Mouse (Mus musculus) embryonic facial prominence, embryonic 12.5 days (tissue): ENCODE measurements around the gene Agap3. TPM values are rescaled to one million over a fixed set of nuclear protein-coding genes. Genes with fewer than 3 reads are reported as not detected.

Experiments used
- ATAC-seq: fragments of 200-750 bp; cut with Nextera tagmentation; 2 replicates; pipeline ENCODE4 v1.8.0; 2017; ENCODE audit not compliant: insufficient number of reproducible peaks, insufficient read depth, low FRiP score, low TSS enrichment
- H3K27ac ChIP-seq: fragments of 300-500 bp; sonication (generic); 2 replicates; pipeline ENCODE4 v1.5.1; 2016; ENCODE audit warnings: mild to moderate bottlenecking
- H3K27me3 ChIP-seq: fragments of 300-500 bp; sonication (generic); 2 replicates; pipeline ENCODE4 v1.6.1; 2016; ENCODE audit warnings: mild to moderate bottlenecking, moderate library complexity
- H3K36me3 ChIP-seq: fragments of 300-500 bp; sonication (generic); 2 replicates; pipeline ENCODE4 v1.6.1; 2016; ENCODE audit warnings: mild to moderate bottlenecking
- H3K4me1 ChIP-seq: fragments of 300-500 bp; sonication (generic); 2 replicates; pipeline ENCODE4 v1.6.1; 2016
- H3K4me2 ChIP-seq: fragments of 300-500 bp; sonication (generic); replicated peaks from 2 replicates; pipeline ENCODE4 v1.6.1; 2016; ENCODE audit warnings: mild to moderate bottlenecking, moderate library complexity
- H3K4me3 ChIP-seq: fragments of 300-500 bp; sonication (generic); 2 replicates; pipeline ENCODE4 v1.5.1; 2016; ENCODE audit warnings: mild to moderate bottlenecking
- H3K9ac ChIP-seq: fragments of 300-500 bp; sonication (generic); 2 replicates; pipeline ENCODE4 v1.6.1; 2016; ENCODE audit warnings: mild to moderate bottlenecking, moderate library complexity
- H3K9me3 ChIP-seq: fragments of 300-500 bp; sonication (generic); 2 replicates; pipeline ENCODE4 v1.6.1; 2016; ENCODE audit warnings: mild to moderate bottlenecking, moderate library complexity
- WGBS: fragments of 180-500 bp; shearing (Covaris S2); methylation state at CpG from one replicate; pipeline ENCODE4 v1.1.7; 2016; 5-methylcytosine and 5-hydroxymethylcytosine counted together
- polyA plus RNA-seq: library from polyadenylated mRNA; unstranded; fragments of >200 nt; fragmentation: Nextera tagmentation; extraction: Ambion mirVana; gene quantifications from 2 replicates; pipeline ENCODE4 v1.2.1, GENCODE M21; 2016

Agap3 gene
- polyA plus RNA-seq, 1 experiment from 2014 or later, result 52.4 TPM

- H3K27me3 ChIP-seq, result peaks cover 96% of the 10 kb centered on the region
- no peak for ATAC-seq
- H3K4me1 ChIP-seq, result peaks cover 12% of the 10 kb centered on the region; the same call in 1 of the 2 replicates
- no peaks in the 10 kb centered on the region for H3K9me3 ChIP-seq
- H3K4me2 ChIP-seq, result peak overlapping the region; percentile 68
- 0% methylated on average over 77 of the region's 109 CpGs for WGBS
- peak overlapping the region; percentile 33 for H3K9ac ChIP-seq
- no peak overlapping the region for H3K27ac ChIP-seq
- no peaks in the 10 kb centered on the region for H3K36me3 ChIP-seq
- peak overlapping the region; percentile 38 for H3K4me3 ChIP-seq
Observed at GRCm38 (mm10) chr5:24526190-24526888, 74.4 kb downstream of the Agap3 start.

- Histone ChIP-seq H3K9ac (peak within 1 kb of the TSS; percentile 33), H3K4me1 (peaks cover 12% of the 10 kb centered on the region; the same call in 1 of the 2 replicates), H3K4me2 (peak within 1 kb of the TSS; percentile 68), H3K27me3 (peaks cover 96% of the 10 kb centered on the region), H3K27ac (no peak within 1 kb of the TSS), H3K4me3 (peak within 1 kb of the TSS; percentile 38), H3K9me3 (no peaks in the 10 kb centered on the region), H3K36me3 (no peaks in the 10 kb centered on the region)
- under 1% methylated on average over 45 of the region's 49 CpGs for WGBS
- ATAC-seq, result no peak
Observed at GRCm38 (mm10) chr5:24526889-24527230, 74.9 kb downstream of the Agap3 start, which contains the start of gene Gbx1. Gbx1 (minus strand) TSS chr5:24527202.

- H3K9me3 ChIP-seq, result no peaks in the 10 kb centered on the region
- ATAC-seq, result no peak
- H3K4me3 ChIP-seq, result no peak overlapping the region
- H3K4me2 ChIP-seq, result no peak overlapping the region
- no peaks in the 10 kb centered on the region for H3K36me3 ChIP-seq
- H3K27me3 ChIP-seq, result peaks cover 87% of the 10 kb centered on the region
- H3K4me1 ChIP-seq, result peaks cover 12% of the 10 kb centered on the region; the same call in 1 of the 2 replicates
- H3K27ac ChIP-seq, result no peak overlapping the region
- no peak overlapping the region for H3K9ac ChIP-seq
- WGBS, result 15% methylated on average over 6 of the region's 6 CpGs
Observed at GRCm38 (mm10) chr5:24527780-24528179, 75.8 kb downstream of the Agap3 start.

GRCm38 (mm10) chr5:24530042-24530689 lies 78.2 kb downstream of the Agap3 start:
- H3K9me3 ChIP-seq, result no peaks in the 10 kb centered on the region
- WGBS, result 20% methylated on average over 24 of the region's 24 CpGs
- H3K27ac ChIP-seq, result no peak overlapping the region
- peaks cover 72% of the 10 kb centered on the region for H3K27me3 ChIP-seq
- H3K4me3 ChIP-seq, result no peak overlapping the region
- no peaks in the 10 kb centered on the region for H3K36me3 ChIP-seq
- H3K4me1 ChIP-seq, result peaks cover 12% of the 10 kb centered on the region; the same call in 1 of the 2 replicates
- no peak for ATAC-seq
- no peak overlapping the region for H3K4me2 ChIP-seq
- no peak overlapping the region for H3K9ac ChIP-seq

- Histone ChIP-seq H3K36me3 (no peaks in the 10 kb centered on the region), H3K9me3 (no peaks in the 10 kb centered on the region), H3K4me3 (no peak overlapping the region), H3K27me3 (peaks cover 40% of the 10 kb centered on the region), H3K4me1 (no peaks in the 10 kb centered on the region), H3K27ac (no peak overlapping the region), H3K9ac (no peak overlapping the region), H3K4me2 (no peak overlapping the region)
- 45% methylated on average over 11 of the region's 11 CpGs for WGBS
- no peak for ATAC-seq
Observed at GRCm38 (mm10) chr5:24533391-24533790, 81.4 kb downstream of the Agap3 start.

- Histone ChIP-seq H3K9ac (no peak overlapping the region), H3K4me1 (no peaks in the 10 kb centered on the region), H3K27ac (no peak overlapping the region), H3K4me2 (no peak overlapping the region), H3K4me3 (no peak overlapping the region), H3K36me3 (no peaks in the 10 kb centered on the region), H3K27me3 (peaks cover 31% of the 10 kb centered on the region), H3K9me3 (no peaks in the 10 kb centered on the region)
- no peak for ATAC-seq
- WGBS, result 54% methylated on average over 5 of the region's 5 CpGs
Observed at GRCm38 (mm10) chr5:24534292-24534691, 82.3 kb downstream of the Agap3 start.

GRCm38 (mm10) chr5:24535731-24536130 lies 83.8 kb downstream of the Agap3 start:
- no peaks in the 10 kb centered on the region for H3K9me3 ChIP-seq
- peaks cover 18% of the 10 kb centered on the region for H3K27me3 ChIP-seq
- no peak for ATAC-seq
- 82% methylated on average over 3 of the region's 3 CpGs for WGBS
- no peak overlapping the region for H3K27ac ChIP-seq
- H3K36me3 ChIP-seq, result no peaks in the 10 kb centered on the region
- no peak overlapping the region for H3K4me2 ChIP-seq
- H3K4me1 ChIP-seq, result peaks cover 6% of the 10 kb centered on the region
- no peak overlapping the region for H3K4me3 ChIP-seq
- H3K9ac ChIP-seq, result no peak overlapping the region

GRCm38 (mm10) chr5:24536511-24536910 lies 84.5 kb downstream of the Agap3 start:
- H3K9me3 ChIP-seq, result no peaks in the 10 kb centered on the region
- H3K27ac ChIP-seq, result no peak overlapping the region
- H3K9ac ChIP-seq, result no peak overlapping the region
- no peak overlapping the region for H3K4me2 ChIP-seq
- no peak for ATAC-seq
- 72% methylated on average over 5 of the region's 5 CpGs for WGBS
- H3K36me3 ChIP-seq, result no peaks in the 10 kb centered on the region
- H3K4me1 ChIP-seq, result peaks cover 14% of the 10 kb centered on the region
- H3K27me3 ChIP-seq, result peaks cover 11% of the 10 kb centered on the region
- no peak overlapping the region for H3K4me3 ChIP-seq

GRCm38 (mm10) chr5:24537618-24538017 lies 85.6 kb downstream of the Agap3 start:
- H3K36me3 ChIP-seq, result no peaks in the 10 kb centered on the region
- ATAC-seq, result no peak
- no peaks in the 10 kb centered on the region for H3K9me3 ChIP-seq
- peaks cover 9% of the 10 kb centered on the region; the same call in 1 of the 2 replicates for H3K27me3 ChIP-seq
- 67% methylated on average over 16 of the region's 16 CpGs for WGBS
- no peak overlapping the region for H3K27ac ChIP-seq
- no peak overlapping the region for H3K9ac ChIP-seq
- peaks cover 16% of the 10 kb centered on the region for H3K4me1 ChIP-seq
- H3K4me3 ChIP-seq, result no peak overlapping the region
- H3K4me2 ChIP-seq, result no peak overlapping the region

- Histone ChIP-seq H3K4me2 (no peak overlapping the region), H3K9me3 (no peaks in the 10 kb centered on the region), H3K27ac (no peak overlapping the region), H3K36me3 (no peaks in the 10 kb centered on the region), H3K4me1 (peaks cover 16% of the 10 kb centered on the region), H3K9ac (no peak overlapping the region), H3K4me3 (no peak overlapping the region), H3K27me3 (no peaks in the 10 kb centered on the region)
- WGBS, result 78% methylated on average over 22 of the region's 22 CpGs
- no peak for ATAC-seq
Observed at GRCm38 (mm10) chr5:24539571-24540296, 87.8 kb downstream of the Agap3 start.

- ATAC-seq, result no peak
- Histone ChIP-seq H3K9me3 (no peaks in the 10 kb centered on the region), H3K4me2 (peak within 1 kb of the TSS; percentile 38), H3K9ac (peak within 1 kb of the TSS; percentile 27; the same call in 1 of the 2 replicates), H3K27ac (peak within 1 kb of the TSS; percentile 57; the same call in 1 of the 2 replicates), H3K27me3 (no peaks in the 10 kb centered on the region), H3K4me3 (no peak within 1 kb of the TSS), H3K36me3 (no peaks in the 10 kb centered on the region), H3K4me1 (peaks cover 16% of the 10 kb centered on the region)
- 31% methylated on average over 14 of the region's 14 CpGs for WGBS
Observed at GRCm38 (mm10) chr5:24540387-24541143, 88.6 kb downstream of the Agap3 start, which contains the start of gene Asb10. Asb10 (minus strand) TSS chr5:24540978.
